Mouse (Mus musculus) embryonic facial prominence, embryonic 14.5 days (tissue): ENCODE measurements at regions not wholly inside any gene's neighbourhood (a gene's known extent, or its start where the extent isn't known, plus 50 kb on each side); places are given as distances from the start of the nearest gene placed in this dataset.
A peak's percentile ranks its signal among the peaks of the same experiment; 100 is the strongest.
"Not testable (repeated sequence)": the region's sequence is repeated elsewhere in the genome, so short reads cannot be mapped to it uniquely, and the experiment has no call there.

ENCODE experiments used
- ATAC-seq: fragments of 200-750 bp; cut with Nextera tagmentation; 2 replicates; pipeline ENCODE4 v1.8.0; 2017; ENCODE audit warnings: low read depth, moderate number of reproducible peaks, moderate TSS enrichment
- DNase-seq: peaks from one replicate; pipeline ENCODE4 v3.0.0-alpha.2; 2015; ENCODE audit warnings: low spot score
- H3K27ac ChIP-seq: fragments of 300-500 bp; sonication (generic); replicated peaks from 2 replicates; pipeline ENCODE4 v1.5.1; 2014; ENCODE audit warnings: low read depth, mild to moderate bottlenecking, low read length, moderate library complexity
- H3K27me3 ChIP-seq: fragments of 300-500 bp; sonication (generic); replicated peaks from 2 replicates; pipeline ENCODE4 v1.6.1; 2014; ENCODE audit warnings: low read length; ENCODE audit not compliant: control insufficient read depth, insufficient read depth
- H3K36me3 ChIP-seq: fragments of 300-500 bp; sonication (generic); 2 replicates; pipeline ENCODE4 v1.6.1; 2014; ENCODE audit warnings: low read length, mixed read lengths; ENCODE audit not compliant: control insufficient read depth, insufficient read depth
- H3K4me1 ChIP-seq: fragments of 300-500 bp; sonication (generic); 2 replicates; pipeline ENCODE4 v1.6.1; 2014; ENCODE audit warnings: antibody characterized with exemption, low read length; ENCODE audit not compliant: control insufficient read depth, insufficient read depth
- H3K4me2 ChIP-seq: fragments of 300-500 bp; sonication (generic); 2 replicates; pipeline ENCODE4 v1.6.1; 2014; ENCODE audit warnings: low read depth, mild to moderate bottlenecking, low read length, moderate library complexity, mixed read lengths
- H3K4me3 ChIP-seq: fragments of 300-500 bp; sonication (generic); 2 replicates; pipeline ENCODE4 v1.5.1; 2014; ENCODE audit warnings: low read depth, mild to moderate bottlenecking, low read length
- H3K9ac ChIP-seq: fragments of 300-500 bp; sonication (generic); 2 replicates; pipeline ENCODE4 v1.6.1; 2014; ENCODE audit warnings: low read depth, mild to moderate bottlenecking, low read length, moderate library complexity, mixed read lengths
- H3K9me3 ChIP-seq: fragments of 300-500 bp; sonication (generic); 2 replicates; pipeline ENCODE4 v1.6.1; 2016; ENCODE audit warnings: low read length; ENCODE audit not compliant: control insufficient read depth
- WGBS: fragments of 180-500 bp; shearing (Covaris S2); extraction: QIAGEN DNeasy Blood & Tissue Kit; methylation state at CpG from one replicate; pipeline ENCODE4 v1.1.7; 2014; 5-methylcytosine and 5-hydroxymethylcytosine counted together

DNA sequence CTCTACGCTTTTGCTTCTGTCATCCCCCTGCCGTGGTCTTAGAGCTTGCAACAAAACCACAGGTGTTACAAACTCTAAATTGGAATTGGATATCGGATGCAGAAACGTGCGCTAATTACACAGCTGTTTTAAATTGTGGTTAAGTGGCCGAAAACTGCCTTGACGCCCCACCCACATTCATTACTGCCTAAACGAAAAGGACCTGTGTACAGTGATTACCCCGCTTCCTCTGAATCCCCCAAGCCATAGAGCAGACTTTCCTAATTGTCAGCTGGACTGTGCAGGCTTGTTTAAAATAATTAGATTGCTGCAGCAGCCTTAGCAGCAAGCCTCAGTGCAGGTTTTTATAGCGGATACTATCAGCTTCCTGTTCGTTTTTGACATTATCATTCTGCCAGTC is 94.7 kb downstream of the Cxxc4 start:
- 16% methylated on average over 11 of the region's 11 CpGs for WGBS
- DNase-seq = peak; percentile 75

DNA sequence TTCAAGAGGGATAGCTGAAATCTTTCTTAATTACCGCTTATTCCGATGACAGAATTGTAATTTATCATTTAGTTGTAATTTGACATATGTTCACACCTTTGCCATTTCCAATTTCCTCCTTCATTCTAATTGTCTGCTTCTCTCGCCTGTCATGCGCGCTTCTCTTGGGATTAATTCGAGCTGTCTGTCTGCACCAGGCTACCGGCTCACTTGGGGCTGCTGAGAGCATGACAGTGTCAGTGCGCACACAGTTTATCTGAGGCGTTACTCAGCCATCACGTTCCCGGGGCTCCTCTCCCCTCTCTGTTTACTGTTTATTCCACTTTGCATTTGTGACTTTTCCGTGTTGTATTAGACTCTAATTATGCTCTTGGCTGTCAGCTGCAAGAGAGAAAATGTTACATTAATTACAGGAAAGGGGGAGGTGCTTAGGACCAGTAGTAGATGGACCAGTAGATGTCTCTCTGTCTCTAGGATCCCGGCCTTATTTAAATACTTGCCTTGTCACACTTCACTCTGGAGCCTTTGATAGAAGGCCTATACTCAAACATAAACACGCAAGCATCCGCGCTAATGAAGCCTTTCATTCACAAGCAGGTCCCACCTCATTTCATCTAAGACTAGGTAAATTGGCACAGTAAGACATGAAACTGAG is 95.3 kb downstream of the Cxxc4 start:
- peak; percentile 82 for ATAC-seq

More for the DNA sequence above, 94.7 kb downstream of the Cxxc4 start:
- peak; percentile 89 for ATAC-seq
- Histone ChIP-seq H3K4me1 (no peaks in the 10 kb centered on the region), H3K9me3 (0 out of 2 replicates have a peak, but pooled peaks cover 4% of the 10 kb centered on the region), H3K9ac (no peak overlapping the region), H3K36me3 (no peaks in the 10 kb centered on the region), H3K27ac (no peak overlapping the region), H3K4me3 (peak overlapping the region; percentile 30), H3K27me3 (no peaks in the 10 kb centered on the region), H3K4me2 (peak overlapping the region; percentile 56)

DNA sequence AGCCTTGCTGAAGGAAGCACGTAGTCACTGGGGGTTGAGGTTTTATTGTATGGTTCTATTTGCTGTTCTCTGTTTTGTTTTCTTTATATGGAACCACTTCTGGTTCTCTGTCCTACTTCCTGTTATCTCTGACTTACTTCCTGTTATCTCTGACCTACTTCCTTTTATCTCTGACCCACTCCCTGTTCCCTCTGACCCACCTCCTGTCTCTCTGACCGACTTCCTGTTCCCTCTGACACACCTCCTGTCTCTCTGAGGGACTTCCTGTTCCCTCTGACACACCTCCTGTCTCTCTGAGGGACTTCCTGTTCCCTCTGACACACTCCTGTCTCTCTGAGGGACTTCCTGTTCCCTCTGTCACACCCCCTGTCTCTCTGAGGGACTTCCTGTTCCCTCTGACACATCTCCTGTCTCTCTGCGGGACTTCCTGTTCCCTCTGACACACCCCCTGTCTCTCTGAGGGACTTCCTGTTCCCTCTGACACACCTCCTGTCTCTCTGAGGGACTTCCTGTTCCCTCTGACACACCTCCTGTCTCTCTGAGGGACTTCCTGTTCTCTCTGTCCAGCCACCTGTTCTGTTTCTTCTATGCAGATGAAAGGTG is 102.9 kb downstream of the Cxxc4 start:
- ATAC-seq, H3K4me3 ChIP-seq, H3K4me2 ChIP-seq, DNase-seq, H3K27ac ChIP-seq, H3K27me3 ChIP-seq, H3K9me3 ChIP-seq, H3K9ac ChIP-seq, H3K4me1 ChIP-seq, H3K36me3 ChIP-seq: not testable (repeated sequence)
- 86% methylated on average over 3 of the region's 3 CpGs for WGBS

More for the DNA sequence above, 95.3 kb downstream of the Cxxc4 start:
- 0 out of 2 replicates have a peak, but pooled peaks cover 4% of the 10 kb centered on the region for H3K9me3 ChIP-seq
- peak overlapping the region; percentile 30 for H3K4me3 ChIP-seq
- no peaks in the 10 kb centered on the region for H3K27me3 ChIP-seq
- WGBS = 33% methylated on average over 16 of the region's 16 CpGs
- H3K9ac ChIP-seq = no peak overlapping the region
- H3K4me1 ChIP-seq = no peaks in the 10 kb centered on the region
- H3K27ac ChIP-seq = no peak overlapping the region
- peak; percentile 57 for DNase-seq
- H3K36me3 ChIP-seq = no peaks in the 10 kb centered on the region
- peak overlapping the region; percentile 56 for H3K4me2 ChIP-seq

DNA sequence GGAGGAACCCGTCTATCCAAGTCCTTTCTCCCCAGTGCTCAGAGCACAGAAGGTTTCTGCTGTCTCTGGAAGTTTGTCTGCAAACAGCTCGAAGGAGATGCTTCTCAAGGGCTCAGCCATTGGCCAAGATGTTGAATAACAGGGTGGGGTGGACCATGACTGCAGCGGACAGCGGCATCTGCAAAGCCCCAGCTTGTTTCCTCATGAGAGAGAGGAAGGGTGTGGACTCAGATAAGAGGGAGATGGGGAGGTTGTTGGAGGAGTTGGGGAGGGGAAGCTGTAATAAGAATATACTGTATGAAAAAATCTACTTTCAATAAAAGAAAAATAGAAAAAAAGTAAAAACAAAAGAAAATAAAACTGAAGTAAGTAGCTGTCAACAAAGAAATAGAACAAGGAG is 129.7 kb downstream of the Cxxc4 start:
- WGBS = 79% methylated on average over 4 of the region's 4 CpGs
- Histone ChIP-seq H3K36me3 (no peaks in the 10 kb centered on the region), H3K9ac (no peak overlapping the region), H3K4me1 (peaks cover 4% of the 10 kb centered on the region; the same call in 1 of the 2 replicates), H3K9me3 (no peaks in the 10 kb centered on the region), H3K27me3 (no peaks in the 10 kb centered on the region), H3K4me3 (no peak overlapping the region), H3K27ac (no peak overlapping the region), H3K4me2 (no peak overlapping the region)
- ATAC-seq (no peak), DNase-seq (no peak)

DNA sequence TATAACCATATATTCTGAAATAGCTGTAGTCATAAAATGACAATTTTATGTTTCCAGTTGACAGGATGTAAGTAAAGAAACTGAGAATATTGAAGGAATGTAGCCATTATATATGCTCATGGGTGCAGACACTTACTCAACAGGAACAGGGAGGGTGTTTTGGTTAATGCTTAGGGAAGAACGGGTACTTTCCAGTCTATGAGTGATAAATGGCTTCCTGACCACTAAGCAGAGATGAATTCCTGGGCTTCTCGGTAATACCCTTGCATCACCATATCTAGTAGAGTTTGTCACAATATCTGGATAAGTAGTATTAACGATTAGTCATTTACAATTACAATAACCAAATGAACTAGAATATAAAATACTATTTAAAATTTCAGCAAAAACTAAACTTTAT is 130.5 kb downstream of the Cxxc4 start:
- ATAC-seq (no peak), DNase-seq (no peak)
- Histone ChIP-seq H3K27me3 (no peaks in the 10 kb centered on the region), H3K9me3 (no peaks in the 10 kb centered on the region), H3K27ac (no peak overlapping the region), H3K36me3 (no peaks in the 10 kb centered on the region), H3K9ac (no peak overlapping the region), H3K4me2 (no peak overlapping the region), H3K4me1 (peaks cover 4% of the 10 kb centered on the region; the same call in 1 of the 2 replicates), H3K4me3 (no peak overlapping the region)
- WGBS = 83% methylated on average over 3 of the region's 3 CpGs

DNA sequence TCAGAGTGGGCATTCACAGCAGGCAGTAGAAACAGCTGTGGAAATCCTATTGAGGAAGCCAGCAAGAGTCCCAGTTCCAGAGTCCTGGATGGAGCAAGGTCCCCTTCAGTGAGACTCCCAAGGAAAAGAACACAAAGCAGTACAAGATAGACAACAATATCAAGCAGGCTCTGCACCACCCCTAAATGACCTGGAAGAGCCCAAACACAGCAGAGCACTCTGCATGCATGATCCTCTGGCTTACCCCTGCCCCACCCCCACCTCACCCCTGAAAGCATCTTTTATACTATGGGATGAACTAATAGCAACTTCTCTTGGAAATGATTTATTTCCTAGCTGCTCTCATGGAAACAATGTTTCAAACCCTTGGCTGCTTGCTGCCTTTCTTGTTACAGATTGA is 132.3 kb downstream of the Cxxc4 start:
- no peak for ATAC-seq
- Histone ChIP-seq H3K4me1 (peaks cover 4% of the 10 kb centered on the region; the same call in 1 of the 2 replicates), H3K36me3 (no peaks in the 10 kb centered on the region), H3K4me2 (no peak overlapping the region), H3K4me3 (no peak overlapping the region), H3K9me3 (no peaks in the 10 kb centered on the region), H3K27ac (no peak overlapping the region), H3K9ac (no peak overlapping the region), H3K27me3 (no peaks in the 10 kb centered on the region)
- no peak for DNase-seq

DNA sequence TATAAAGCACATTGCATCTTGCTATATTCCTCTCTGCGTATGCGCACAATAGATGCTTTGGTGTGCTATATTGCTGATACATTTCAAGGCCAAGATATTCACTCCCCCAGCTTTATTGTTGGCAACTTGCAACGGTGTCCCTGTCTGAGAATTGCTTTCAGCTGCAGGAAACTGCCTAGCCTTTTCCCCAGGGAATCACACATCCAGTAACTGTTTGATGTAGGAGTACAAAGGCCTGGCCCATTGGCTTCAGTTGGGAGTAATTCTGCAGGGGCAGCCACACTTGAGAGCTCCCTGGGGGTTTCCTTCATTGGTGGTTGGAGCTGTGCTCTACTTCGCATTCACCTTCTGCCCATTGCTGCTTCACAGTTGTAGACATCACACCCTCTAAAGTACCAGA is 132.8 kb downstream of the Cxxc4 start:
- Histone ChIP-seq H3K27ac (no peak overlapping the region), H3K4me2 (no peak overlapping the region), H3K36me3 (no peaks in the 10 kb centered on the region), H3K9me3 (no peaks in the 10 kb centered on the region), H3K9ac (no peak overlapping the region), H3K4me1 (peaks cover 4% of the 10 kb centered on the region; the same call in 1 of the 2 replicates), H3K27me3 (no peaks in the 10 kb centered on the region), H3K4me3 (no peak overlapping the region)
- DNase-seq (peak; percentile 40), ATAC-seq (no peak)
- 49% methylated on average over 4 of the region's 4 CpGs for WGBS

DNA sequence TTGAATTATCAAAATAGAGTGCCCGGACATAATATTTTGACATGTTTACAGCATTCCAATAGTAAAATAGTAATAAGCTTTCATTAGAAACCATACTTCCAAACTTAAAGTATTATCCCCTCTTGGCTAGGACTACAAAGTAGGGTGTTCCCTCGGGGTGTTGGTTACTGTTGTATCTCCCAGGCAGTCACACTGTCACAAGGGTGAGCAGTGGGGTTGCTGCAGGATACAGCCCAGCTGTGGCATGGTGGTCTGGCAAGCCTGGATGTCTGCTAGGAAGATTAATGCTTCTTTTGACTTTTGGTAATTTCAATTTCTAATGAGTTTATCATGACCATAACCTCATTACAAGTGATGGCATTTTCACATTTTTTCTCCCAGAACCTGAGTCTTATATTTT is 143.3 kb downstream of the Cxxc4 start:
- ATAC-seq (no peak), DNase-seq (no peak)
- H3K4me3 ChIP-seq = no peak overlapping the region
- 73% methylated on average over 2 of the region's 2 CpGs for WGBS
- H3K4me2 ChIP-seq = no peak overlapping the region
- no peaks in the 10 kb centered on the region for H3K4me1 ChIP-seq
- no peaks in the 10 kb centered on the region for H3K9me3 ChIP-seq
- no peak overlapping the region for H3K9ac ChIP-seq
- no peaks in the 10 kb centered on the region for H3K27me3 ChIP-seq
- no peak overlapping the region for H3K27ac ChIP-seq
- no peaks in the 10 kb centered on the region for H3K36me3 ChIP-seq
